Mouse (Mus musculus) kidney, embryonic 14.5 days (tissue): ENCODE measurements around the gene Msantd2. TPM values are rescaled to one million over a fixed set of nuclear protein-coding genes. Genes with fewer than 3 reads are reported as not detected.

Experiments
- ATAC-seq: fragments of 200-750 bp; cut with Nextera tagmentation; 2 replicates; pipeline ENCODE4 v1.8.0; 2017; ENCODE audit warnings: moderate number of reproducible peaks, mild to moderate bottlenecking, moderate TSS enrichment, moderate library complexity; ENCODE audit not compliant: low FRiP score, low TSS enrichment
- H3K27ac ChIP-seq: fragments of 300-500 bp; sonication (generic); 2 replicates; pipeline ENCODE4 v1.5.1; 2014; ENCODE audit warnings: low read depth, mild to moderate bottlenecking, low read length, moderate library complexity, mixed read lengths
- H3K27me3 ChIP-seq: fragments of 300-500 bp; sonication (generic); 2 replicates; pipeline ENCODE4 v1.6.1; 2014; ENCODE audit warnings: mild to moderate bottlenecking, low read length; ENCODE audit not compliant: control insufficient read depth, insufficient read depth
- H3K36me3 ChIP-seq: fragments of 300-500 bp; sonication (generic); 2 replicates; pipeline ENCODE4 v1.6.1; 2014; ENCODE audit warnings: low read length, mixed read lengths; ENCODE audit not compliant: control insufficient read depth, insufficient read depth
- H3K4me1 ChIP-seq: fragments of 300-500 bp; sonication (generic); 2 replicates; pipeline ENCODE4 v1.6.1; 2014; ENCODE audit warnings: low read length, mixed read lengths; ENCODE audit not compliant: control insufficient read depth, insufficient read depth
- H3K4me2 ChIP-seq: fragments of 300-500 bp; sonication (generic); replicated peaks from 2 replicates; pipeline ENCODE4 v1.6.1; 2014; ENCODE audit warnings: low read depth, mild to moderate bottlenecking, low read length
- H3K4me3 ChIP-seq: fragments of 300-500 bp; sonication (generic); 2 replicates; pipeline ENCODE4 v1.5.1; 2014; ENCODE audit warnings: mild to moderate bottlenecking, low read length
- H3K9ac ChIP-seq: fragments of 300-500 bp; sonication (generic); 2 replicates; pipeline ENCODE4 v1.6.1; 2014; ENCODE audit warnings: low read depth, mild to moderate bottlenecking, low read length, moderate library complexity
- H3K9me3 ChIP-seq: fragments of 300-500 bp; sonication (generic); 2 replicates; pipeline ENCODE4 v1.6.1; 2016; ENCODE audit warnings: low read length; ENCODE audit not compliant: control insufficient read depth
- WGBS: fragments of 180-500 bp; shearing (Covaris S2); extraction: QIAGEN DNeasy Blood & Tissue Kit; methylation state at CpG from one replicate; pipeline ENCODE4 v1.1.7; 2014; 5-methylcytosine and 5-hydroxymethylcytosine counted together
- polyA plus RNA-seq: library from polyadenylated mRNA; unstranded; fragments of >200 nt; fragmentation: Nextera tagmentation; extraction: Ambion mirVana; gene quantifications from 2 replicates; pipeline ENCODE4 v1.2.1, GENCODE M21; 2014

Msantd2 gene
- polyA plus RNA-seq, 1 experiment from 2014 or later, result 33.2 TPM

DNA sequence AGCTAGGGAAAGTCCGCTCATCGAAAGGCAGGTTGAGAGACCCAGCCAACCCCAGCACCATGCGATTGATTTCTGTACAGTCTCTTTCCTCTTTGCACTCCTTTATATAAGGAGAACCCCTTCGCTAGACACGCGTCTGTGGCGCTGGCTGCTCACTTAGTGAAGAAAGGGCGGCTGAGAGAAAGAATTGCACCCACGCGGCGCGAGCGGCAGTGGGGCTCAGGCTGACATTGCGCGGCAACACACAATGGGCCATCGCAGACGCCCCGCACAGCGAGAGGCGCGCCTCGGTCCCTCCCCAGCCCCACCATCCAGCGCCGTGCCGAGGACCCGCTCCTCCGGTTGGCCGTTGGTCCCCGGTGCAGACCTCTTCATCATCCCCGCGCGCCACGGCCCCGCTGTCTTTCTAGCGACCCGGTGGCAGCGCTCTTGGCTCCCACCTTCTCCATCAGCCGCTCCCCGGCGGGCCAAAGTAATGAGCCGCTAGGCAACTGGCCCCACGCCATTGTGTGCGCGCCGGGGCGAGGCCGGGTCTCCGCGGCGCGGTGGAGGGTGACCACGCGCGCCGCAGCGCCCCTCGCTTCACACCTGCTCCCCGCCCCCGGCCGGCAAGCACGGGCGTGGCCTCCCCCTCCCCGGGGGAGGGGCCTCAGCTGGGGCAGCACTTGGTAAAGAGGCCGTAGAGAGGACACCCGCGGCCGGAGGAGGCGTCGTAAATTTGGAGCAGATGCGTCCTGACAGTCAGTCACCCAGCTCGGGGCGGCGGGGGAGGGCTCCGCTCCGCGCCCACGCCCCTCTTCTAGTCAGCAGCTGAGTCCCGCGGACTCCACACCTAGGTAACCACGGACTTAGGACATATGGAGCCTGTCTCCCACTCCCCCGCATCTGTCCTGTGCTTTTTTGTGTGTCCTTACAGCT is 28.8 kb upstream of the Msantd2 start:
- under 1% methylated on average over 77 of the region's 81 CpGs for WGBS
- Histone ChIP-seq H3K4me1 (peaks cover 11% of the 10 kb centered on the region; the same call in 1 of the 2 replicates), H3K4me2 (peak overlapping the region; percentile 86), H3K9me3 (no peaks in the 10 kb centered on the region), H3K27me3 (peaks cover 74% of the 10 kb centered on the region), H3K9ac (peak overlapping the region; percentile 14; the same call in 1 of the 2 replicates), H3K36me3 (no peaks in the 10 kb centered on the region), H3K27ac (no peak overlapping the region), H3K4me3 (peak overlapping the region; percentile 45)
- ATAC-seq, result peak; percentile 79

DNA sequence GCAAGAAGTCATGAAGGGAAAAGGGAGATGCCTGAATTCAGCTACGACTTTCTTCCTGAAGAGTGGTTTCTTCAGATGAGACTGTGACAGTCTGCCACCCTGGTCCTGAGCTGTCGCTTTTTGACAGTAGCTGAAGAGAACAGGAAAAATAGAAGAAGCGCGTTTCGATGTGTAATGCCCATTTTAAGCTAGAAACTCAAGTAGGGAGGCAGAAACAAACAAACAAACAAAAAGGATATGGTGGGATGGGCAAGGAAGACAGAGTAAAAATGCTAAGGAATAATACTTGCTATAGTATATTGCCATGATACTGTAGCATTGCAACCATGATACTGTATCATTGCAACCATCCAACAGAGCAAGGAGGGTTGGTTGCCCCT is 28.2 kb upstream of the Msantd2 start:
- H3K9ac ChIP-seq, result no peak overlapping the region; the same call in 1 of the 2 replicates
- H3K27me3 ChIP-seq, result peaks cover 68% of the 10 kb centered on the region
- no peak for ATAC-seq
- peaks cover 11% of the 10 kb centered on the region; the same call in 1 of the 2 replicates for H3K4me1 ChIP-seq
- WGBS, result 5% methylated on average over 5 of the region's 5 CpGs
- peak overlapping the region; percentile 45 for H3K4me3 ChIP-seq
- no peaks in the 10 kb centered on the region for H3K36me3 ChIP-seq
- H3K4me2 ChIP-seq, result peak overlapping the region; percentile 86
- H3K9me3 ChIP-seq, result no peaks in the 10 kb centered on the region
- H3K27ac ChIP-seq, result no peak overlapping the region

DNA sequence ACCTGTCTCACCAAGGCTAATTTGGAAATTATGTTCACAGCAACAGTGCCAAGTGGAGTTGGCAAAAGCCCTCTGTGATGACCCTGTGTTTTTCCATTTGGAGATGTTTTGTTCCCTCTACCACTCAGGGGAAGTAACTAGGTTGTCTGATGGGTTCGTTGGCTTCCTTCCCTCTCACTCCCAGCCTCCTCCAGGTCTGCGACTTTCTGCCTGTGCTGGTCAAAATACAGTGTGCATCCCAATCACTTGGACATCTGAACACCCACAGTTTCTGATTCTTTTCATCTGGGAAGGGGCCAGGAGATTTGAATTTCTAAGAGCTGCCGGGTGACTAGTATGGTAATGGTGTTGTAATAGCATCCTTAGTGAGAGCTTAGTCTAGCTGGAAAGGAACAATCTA is 27.5 kb upstream of the Msantd2 start:
- 5% methylated on average over 3 of the region's 3 CpGs for WGBS
- Histone ChIP-seq H3K4me2 (no peak overlapping the region), H3K27ac (no peak overlapping the region), H3K9me3 (no peaks in the 10 kb centered on the region), H3K9ac (no peak overlapping the region), H3K27me3 (peaks cover 62% of the 10 kb centered on the region), H3K4me1 (peaks cover 6% of the 10 kb centered on the region; the same call in 1 of the 2 replicates), H3K36me3 (no peaks in the 10 kb centered on the region), H3K4me3 (no peak overlapping the region)
- no peak for ATAC-seq

DNA sequence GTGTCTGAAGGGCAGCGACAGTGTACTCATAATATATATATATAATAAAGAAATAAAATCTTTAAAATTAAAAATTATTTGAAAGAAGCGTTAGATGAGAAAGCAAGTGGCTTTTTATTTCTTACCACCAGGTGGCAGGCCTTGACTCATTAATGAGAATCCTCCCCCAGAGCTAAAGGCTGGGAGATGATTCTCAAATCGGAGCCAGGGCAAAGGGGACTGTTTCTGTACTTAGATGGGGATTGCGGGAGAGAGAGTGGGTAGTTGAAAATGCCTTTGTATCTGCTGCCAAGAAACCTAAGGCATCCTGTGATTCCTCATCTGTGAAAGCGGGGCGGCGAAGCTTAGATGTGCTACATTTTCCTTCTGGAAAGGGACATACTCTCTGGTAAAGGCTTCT is 26.4 kb upstream of the Msantd2 start:
- Histone ChIP-seq H3K4me2 (no peak overlapping the region), H3K27ac (no peak overlapping the region), H3K27me3 (peaks cover 50% of the 10 kb centered on the region), H3K9ac (no peak overlapping the region), H3K9me3 (no peaks in the 10 kb centered on the region), H3K4me1 (0 out of 2 replicates have a peak, but pooled peaks cover 6% of the 10 kb centered on the region), H3K4me3 (no peak overlapping the region), H3K36me3 (no peaks in the 10 kb centered on the region)
- 13% methylated on average over 7 of the region's 7 CpGs for WGBS
- ATAC-seq, result no peak

DNA sequence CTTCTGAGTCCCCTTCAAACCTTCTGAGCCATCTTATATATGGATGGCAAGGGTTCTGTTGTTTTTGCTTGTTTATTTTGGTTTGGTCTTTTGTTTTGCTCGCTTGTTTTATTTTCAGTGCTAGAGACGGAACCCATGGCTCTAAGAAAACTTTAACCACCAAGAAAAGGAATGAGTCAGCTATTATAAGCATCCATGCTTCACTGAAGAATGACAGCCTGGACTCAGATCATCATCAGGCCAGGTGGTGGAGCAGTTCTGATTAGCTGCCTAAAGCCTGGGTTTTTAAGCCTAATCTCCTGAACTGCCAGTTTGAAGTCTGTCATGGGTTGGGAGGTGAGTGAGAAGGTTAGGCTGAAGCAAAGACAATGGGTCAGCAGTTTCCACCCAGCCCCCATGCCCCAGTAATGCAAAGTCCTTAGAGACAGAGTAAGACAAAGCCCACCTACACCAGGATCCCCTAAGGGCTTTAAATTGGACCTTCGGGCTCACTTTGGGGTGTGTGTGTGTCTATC is 15.5 kb upstream of the Msantd2 start:
- H3K9ac ChIP-seq, result no peak overlapping the region
- 71% methylated on average over 3 of the region's 3 CpGs for WGBS
- H3K27ac ChIP-seq, result no peak overlapping the region
- no peaks in the 10 kb centered on the region for H3K9me3 ChIP-seq
- H3K4me1 ChIP-seq, result no peaks in the 10 kb centered on the region
- no peaks in the 10 kb centered on the region for H3K27me3 ChIP-seq
- no peak for ATAC-seq
- no peak overlapping the region for H3K4me3 ChIP-seq
- H3K4me2 ChIP-seq, result no peak overlapping the region
- H3K36me3 ChIP-seq, result no peaks in the 10 kb centered on the region

DNA sequence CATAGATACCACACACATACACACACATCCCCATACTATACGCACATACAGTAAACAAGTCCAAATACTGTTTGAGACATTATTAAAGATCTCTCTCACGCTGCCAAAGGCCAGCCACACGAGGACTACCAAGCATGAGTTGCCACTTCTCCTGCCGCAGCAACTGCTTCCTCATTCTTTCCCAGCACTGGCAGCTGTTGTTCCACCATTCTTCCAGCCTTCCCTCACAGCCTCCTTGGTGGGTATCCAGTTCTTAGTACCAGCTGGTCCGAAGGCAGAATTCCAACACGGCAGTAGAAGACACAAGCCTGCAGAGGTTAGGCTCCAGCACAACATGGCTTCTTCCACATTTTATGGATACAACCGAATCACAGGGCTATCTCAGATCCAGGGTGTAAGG is 14.2 kb upstream of the Msantd2 start:
- WGBS, result 88% methylated on average over 7 of the region's 7 CpGs
- no peaks in the 10 kb centered on the region for H3K9me3 ChIP-seq
- no peaks in the 10 kb centered on the region for H3K4me1 ChIP-seq
- no peak overlapping the region for H3K9ac ChIP-seq
- no peak overlapping the region for H3K4me2 ChIP-seq
- H3K27me3 ChIP-seq, result no peaks in the 10 kb centered on the region
- no peak for ATAC-seq
- no peak overlapping the region for H3K27ac ChIP-seq
- H3K4me3 ChIP-seq, result no peak overlapping the region
- no peaks in the 10 kb centered on the region for H3K36me3 ChIP-seq

DNA sequence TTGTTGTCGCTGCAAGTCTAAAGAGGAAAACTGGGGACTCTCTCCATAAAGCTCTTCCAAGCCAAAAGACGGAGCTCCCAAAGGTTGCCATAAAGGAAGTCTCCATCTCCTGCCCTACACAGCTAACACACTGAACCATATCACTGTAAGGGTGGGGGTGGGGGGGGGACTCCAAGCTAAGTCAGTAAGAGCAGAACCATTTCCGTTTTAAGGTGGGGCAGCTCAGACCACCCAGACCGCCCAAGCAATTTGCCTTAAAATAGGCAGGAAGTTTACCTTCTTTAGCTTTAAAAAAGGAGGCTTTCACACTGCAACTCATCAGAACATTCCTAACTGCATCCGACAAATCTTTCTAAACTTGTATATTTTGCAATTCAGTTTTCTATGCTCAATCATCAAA is 4.0 kb upstream of the Msantd2 start:
- Histone ChIP-seq H3K36me3 (no peaks in the 10 kb centered on the region), H3K9ac (no peak overlapping the region), H3K9me3 (no peaks in the 10 kb centered on the region), H3K27ac (no peak overlapping the region), H3K4me3 (no peak overlapping the region), H3K27me3 (no peaks in the 10 kb centered on the region), H3K4me1 (peaks cover 6% of the 10 kb centered on the region), H3K4me2 (no peak overlapping the region)
- 56% methylated on average over 5 of the region's 5 CpGs for WGBS
- ATAC-seq, result no peak

DNA sequence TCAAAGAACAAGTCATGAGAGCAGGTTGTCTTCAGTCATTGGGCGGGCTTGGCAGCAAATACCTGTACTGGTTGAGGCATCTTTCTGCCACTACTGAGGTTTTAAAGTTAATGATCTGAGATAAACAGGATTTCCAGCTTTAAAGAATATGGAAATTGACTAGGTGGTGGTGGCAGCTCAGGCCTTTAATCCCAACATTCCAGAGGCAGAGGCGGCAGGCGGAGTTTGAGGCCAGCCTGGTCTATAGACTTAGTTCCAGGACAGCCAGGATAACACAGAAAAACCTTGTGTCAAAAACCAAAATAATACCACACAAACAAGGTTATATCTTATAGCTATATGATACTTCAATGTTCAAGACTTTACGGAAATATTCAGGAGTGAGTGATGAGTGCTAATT is 1.1 kb upstream of the Msantd2 start:
- no peaks in the 10 kb centered on the region for H3K9me3 ChIP-seq
- peak overlapping the region; percentile 55 for H3K4me2 ChIP-seq
- ATAC-seq, result no peak
- no peaks in the 10 kb centered on the region for H3K27me3 ChIP-seq
- H3K36me3 ChIP-seq, result no peaks in the 10 kb centered on the region
- peak overlapping the region; percentile 99 for H3K27ac ChIP-seq
- 33% methylated on average over 4 of the region's 4 CpGs for WGBS
- H3K4me3 ChIP-seq, result peak overlapping the region; percentile 97
- H3K9ac ChIP-seq, result peak overlapping the region; percentile 94; the same call in 1 of the 2 replicates
- H3K4me1 ChIP-seq, result peaks cover 11% of the 10 kb centered on the region
